Mouse (Mus musculus): ENCODE results near the gene Stard3nl. TPM values are rescaled to one million over a fixed set of nuclear protein-coding genes. Genes with fewer than 3 reads are reported as not detected.

Gene Stard3nl
- total and polyA plus RNA-seq, 3 experiments = 2.3 to 17.0 (median 11.7) TPM

Other genes with a start within 250 kb of the Stard3nl start
- gene Epdr1, start 224.1 kb upstream of the Stard3nl start, total RNA-seq (2014; fragmentation: Nextera tagmentation) = not detected in 2 replicates
- gene Epdr1, start 224.1 kb upstream of the Stard3nl start, total RNA-seq (2017) = 0.11 TPM in 1 of 2 replicates, not detected in the other
- gene Epdr1, start 224.1 kb upstream of the Stard3nl start, polyA plus RNA-seq (2012) = not detected in 2 replicates
- not detected in 2 replicates for gene Sfrp4, start 227.3 kb upstream of the Stard3nl start, total RNA-seq (2014; fragmentation: Nextera tagmentation)
- gene Sfrp4, start 227.3 kb upstream of the Stard3nl start, total RNA-seq (2017) = 0.06 and 0.22 TPM in 2 replicates
- gene Sfrp4, start 227.3 kb upstream of the Stard3nl start, polyA plus RNA-seq (2012) = not detected in 2 replicates